Mouse (Mus musculus) C2C12 (cell line): ENCODE results near the gene A630001G21Rik. TPM values are rescaled to one million over a fixed set of nuclear protein-coding genes. Genes with fewer than 3 reads are reported as not detected.

Experiments
- H3K27me3 ChIP-seq: one replicate; pipeline ENCODE4 v1.6.1; 2011; ENCODE audit not compliant: control insufficient read depth, insufficient read depth, insufficient read length
- H3K36me3 ChIP-seq: one replicate; pipeline ENCODE4 v1.6.1; 2011; ENCODE audit not compliant: control insufficient read depth, insufficient read depth
- H3K4me3 ChIP-seq: one replicate; pipeline ENCODE4 v1.5.1; 2011; ENCODE audit warnings: mild to moderate bottlenecking, control low read depth; ENCODE audit not compliant: poor library complexity, insufficient read depth, severe bottlenecking
- H3K79me2 ChIP-seq: one replicate; pipeline ENCODE4 v1.6.1; 2011; ENCODE audit not compliant: control insufficient read depth, insufficient read depth
- H3K79me3 ChIP-seq: one replicate; pipeline ENCODE4 v1.6.1; 2011; ENCODE audit warnings: low read depth, control low read depth
- H3ac ChIP-seq: one replicate; pipeline ENCODE3; 2011; ENCODE audit warnings: low read depth; ENCODE audit not compliant: control insufficient read depth, insufficient read length
- CEBPB ChIP-seq: IDR thresholded peaks from one replicate; pipeline ENCODE4 v1.6.1; 2011; ENCODE audit warnings: low read depth, mild to moderate bottlenecking, control low read depth, moderate library complexity
- CTCF ChIP-seq: IDR thresholded peaks from one replicate; pipeline ENCODE4 v1.5.1; 2011; ENCODE audit not compliant: control insufficient read depth, insufficient read depth, insufficient read length
- FOSL1 ChIP-seq: IDR thresholded peaks from one replicate; pipeline ENCODE4 v1.8.0; 2011; ENCODE audit warnings: mild to moderate bottlenecking, low read length; ENCODE audit not compliant: poor library complexity, insufficient read depth, severe bottlenecking
- MAX ChIP-seq: IDR thresholded peaks from one replicate; pipeline ENCODE4 v1.6.1; 2011; ENCODE audit warnings: mild to moderate bottlenecking, control low read depth
- MYOD1 ChIP-seq: IDR thresholded peaks from one replicate; pipeline ENCODE4 v1.6.1; 2011; ENCODE audit warnings: low read depth; ENCODE audit not compliant: control insufficient read depth, insufficient read length
- MYOG ChIP-seq: IDR thresholded peaks from one replicate; pipeline ENCODE4 v1.6.1; 2011; ENCODE audit not compliant: control insufficient read depth, insufficient read length; ENCODE audit errors: extremely low read depth
- USF1 ChIP-seq: IDR thresholded peaks from one replicate; pipeline ENCODE4 v1.6.1; 2011; ENCODE audit warnings: low read depth, mild to moderate bottlenecking, control low read depth, moderate library complexity
- polyA plus RNA-seq: library from polyadenylated mRNA; unstranded; fragments of >200 nt; fragmentation: generic; extraction: Trizol; gene quantifications from one replicate; pipeline ENCODE4 v1.2.1, GENCODE M21; 2012; ENCODE audit warnings: missing spikeins

Gene A630001G21Rik
- polyA plus RNA-seq, 1 experiment = 0.08 TPM

GRCm38 (mm10) chr1:85739000-85739399, 39.4 kb downstream of the A630001G21Rik start:
- no peaks in the 10 kb centered on the region for H3K79me2 ChIP-seq
- TF ChIP-seq MYOD1 = no peak
- no peak for TF ChIP-seq MAX
- no peaks in the 10 kb centered on the region for H3K79me3 ChIP-seq
- H3K4me3 ChIP-seq = no peak overlapping the region
- no peak overlapping the region for H3ac ChIP-seq
- no peaks in the 10 kb centered on the region for H3K36me3 ChIP-seq
- no peaks in the 10 kb centered on the region for H3K27me3 ChIP-seq

GRCm38 (mm10) chr1:85736355-85737184, 41.9 kb downstream of the A630001G21Rik start:
- Histone ChIP-seq H3K4me3 (no peak overlapping the region), H3K79me3 (no peaks in the 10 kb centered on the region), H3K79me2 (no peaks in the 10 kb centered on the region), H3K27me3 (no peaks in the 10 kb centered on the region), H3K36me3 (no peaks in the 10 kb centered on the region), H3ac (peak overlapping the region; percentile 18)
- TF ChIP-seq CTCF = peak; percentile 40
- TF ChIP-seq CEBPB = no peak

GRCm38 (mm10) chr1:85735463-85736123, 42.9 kb downstream of the A630001G21Rik start:
- no peaks in the 10 kb centered on the region for H3K36me3 ChIP-seq
- H3K79me2 ChIP-seq = no peaks in the 10 kb centered on the region
- no peak for TF ChIP-seq CEBPB
- TF ChIP-seq USF1 = no peak
- no peak for TF ChIP-seq MYOD1
- TF ChIP-seq FOSL1 = no peak
- no peak for TF ChIP-seq MAX
- no peak overlapping the region for H3ac ChIP-seq
- H3K4me3 ChIP-seq = no peak overlapping the region
- H3K79me3 ChIP-seq = no peaks in the 10 kb centered on the region
- no peaks in the 10 kb centered on the region for H3K27me3 ChIP-seq

GRCm38 (mm10) chr1:85734511-85734910, 43.9 kb downstream of the A630001G21Rik start:
- TF ChIP-seq FOSL1 (no peak), CEBPB (no peak), MYOG (no peak), MAX (no peak), USF1 (no peak), MYOD1 (no peak), CTCF (no peak)
- Histone ChIP-seq H3K79me2 (no peaks in the 10 kb centered on the region), H3K27me3 (no peaks in the 10 kb centered on the region), H3K79me3 (no peaks in the 10 kb centered on the region), H3K4me3 (no peak overlapping the region), H3K36me3 (no peaks in the 10 kb centered on the region), H3ac (no peak overlapping the region)

GRCm38 (mm10) chr1:85732581-85732980, 45.9 kb downstream of the A630001G21Rik start:
- Histone ChIP-seq H3K4me3 (no peak overlapping the region), H3K36me3 (no peaks in the 10 kb centered on the region), H3ac (no peak overlapping the region), H3K79me2 (no peaks in the 10 kb centered on the region), H3K27me3 (no peaks in the 10 kb centered on the region), H3K79me3 (no peaks in the 10 kb centered on the region)
- TF ChIP-seq USF1 (no peak), MYOD1 (no peak), MYOG (no peak), CEBPB (no peak), CTCF (no peak), FOSL1 (no peak), MAX (no peak)

- TF ChIP-seq USF1 = no peak
- no peak for TF ChIP-seq CTCF
- no peak for TF ChIP-seq FOSL1
- TF ChIP-seq CEBPB = no peak
- TF ChIP-seq MYOG = no peak
- TF ChIP-seq MYOD1 = no peak
- TF ChIP-seq MAX = no peak
- H3K79me3 ChIP-seq = no peaks in the 10 kb centered on the region
- H3K27me3 ChIP-seq = no peaks in the 10 kb centered on the region
- H3ac ChIP-seq = no peak overlapping the region
- H3K4me3 ChIP-seq = no peak overlapping the region
- no peaks in the 10 kb centered on the region for H3K79me2 ChIP-seq
- no peaks in the 10 kb centered on the region for H3K36me3 ChIP-seq
Measured at GRCm38 (mm10) chr1:85730471-85730870, 48.0 kb downstream of the A630001G21Rik start.
